Mouse (Mus musculus) kidney, adult 2 months (tissue): Measurements from ENCODE around the gene Nf1.

ENCODE experiments used
- CTCF ChIP-seq: fragments of 200-500 bp; conservative IDR thresholded peaks from 2 replicates; pipeline ENCODE4 v1.5.1; 2011; ENCODE audit warnings: low read depth, mild to moderate bottlenecking, control low read depth, low read length, moderate library complexity, mixed read lengths; ENCODE audit not compliant: insufficient read depth, insufficient read length
- POLR2A ChIP-seq: fragments of 200-500 bp; IDR thresholded peaks from one replicate; pipeline ENCODE4 v1.6.1; 2011; ENCODE audit warnings: low read depth, low read length, control low read depth

DNA sequence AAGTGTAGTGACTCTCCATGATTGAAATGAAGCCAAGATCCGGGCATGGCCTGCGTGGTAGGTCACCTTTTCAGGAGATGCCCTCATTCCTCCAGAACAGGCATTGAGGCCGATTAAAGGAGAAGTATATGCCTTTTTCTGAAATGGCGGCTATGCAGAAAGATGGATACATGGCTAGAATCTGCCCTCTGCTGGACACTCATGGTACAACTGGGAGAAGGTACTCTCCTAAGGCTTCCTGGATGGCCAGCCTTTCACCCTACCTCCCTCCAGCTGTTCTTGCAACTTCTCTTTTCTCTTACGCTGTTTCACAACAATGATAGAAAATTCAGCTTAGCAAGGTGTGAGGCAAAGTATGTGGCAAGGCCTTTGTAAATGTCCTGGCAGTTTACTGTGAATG, 238.2 kb downstream of the Nf1 start:
- TF ChIP-seq CTCF (peak; percentile 66), POLR2A (no peak)
